Mouse (Mus musculus): ENCODE results near the gene Mfsd9. TPM values are rescaled to one million over a fixed set of nuclear protein-coding genes. Genes with fewer than 3 reads are reported as not detected.

Mfsd9 gene
- total and polyA plus RNA-seq, 3 experiments: not detected

- H3K4me3 ChIP-seq (replicated peaks in 1 of 3; ENCODE audit: low read depth in 2 of 3, low read length in 2 of 3, poor library complexity in 1 of 3): no peak overlapping the region
- DNase-seq (ENCODE audit: extremely low read depth): peak; percentile 1
- no peak overlapping the region for H3K4me2 ChIP-seq (ENCODE audit: insufficient read depth, low read depth, poor library complexity, severe bottlenecking)
- no peak overlapping the region for H3K9ac ChIP-seq (ENCODE audit: insufficient read depth, low read depth)
- dilution Hi-C loops (cut with MboI; ENCODE audit: extremely low pct_ligation_motif_present, extremely low pct_unique_long_range_greater_than_20kb, low sequenced_read_pairs): no loop called here
- H3K79me2 ChIP-seq (replicated peaks; ENCODE audit: control insufficient read depth, extremely low read depth, insufficient read depth, poor library complexity, severe bottlenecking): no peaks in the 10 kb centered on the region
- no peak overlapping the region for H3K27ac ChIP-seq (ENCODE audit: insufficient read depth, low read depth)
- peaks cover 60% of the 10 kb centered on the region for H3K9me3 ChIP-seq (replicated peaks; ENCODE audit: low read length)
- H3K27me3 ChIP-seq (replicated peaks): no peaks in the 10 kb centered on the region
- in situ Hi-C loops (cut with MboI; ENCODE audit: low pct_ligation_motif_present, low pct_unique_long_range_greater_than_20kb, low sequenced_read_pairs): no loop called here
- no peaks in the 10 kb centered on the region for H3K36me3 ChIP-seq (replicated peaks in 1 of 2; ENCODE audit: control insufficient read depth in 1 of 2, insufficient read depth in 1 of 2, low read length in 1 of 2)
- TF ChIP-seq E2F4 (IDR thresholded peaks at IDR 0.05; ENCODE audit: insufficient replicate concordance, low read depth, low read length): no peak
- TF ChIP-seq CTCF (conservative IDR thresholded peaks at IDR 0.05 in 1 of 2, IDR thresholded peaks at IDR 0.05 in 1 of 2; ENCODE audit: low read depth in 2 of 2, low read length in 2 of 2): peak in 1 of 2 experiments; percentile 22; a peak in 1 of 4 replicates
- no peaks in the 10 kb centered on the region for H3K4me1 ChIP-seq (ENCODE audit: control insufficient read depth in 1 of 2, insufficient read depth in 2 of 2)
These were observed 6.9 kb upstream of the Mfsd9 start for GRCm38 (mm10) chr1:40797348-40797747.

GRCm38 (mm10) chr1:40795508-40795907 lies 5.0 kb upstream of the Mfsd9 start:
- Histone ChIP-seq H3K79me2 (replicated peaks; ENCODE audit: control insufficient read depth, extremely low read depth, insufficient read depth, poor library complexity, severe bottlenecking) (no peaks in the 10 kb centered on the region), H3K9me3 (replicated peaks; ENCODE audit: low read length) (peaks cover 69% of the 10 kb centered on the region), H3K9ac (ENCODE audit: insufficient read depth, low read depth) (no peak overlapping the region), H3K4me2 (ENCODE audit: insufficient read depth, low read depth, poor library complexity, severe bottlenecking) (no peak overlapping the region), H3K4me1 (ENCODE audit: control insufficient read depth in 1 of 2, insufficient read depth in 2 of 2) (no peaks in the 10 kb centered on the region), H3K4me3 (replicated peaks in 1 of 3; ENCODE audit: low read depth in 2 of 3, low read length in 2 of 3, poor library complexity in 1 of 3) (no peak overlapping the region), H3K36me3 (replicated peaks in 1 of 2; ENCODE audit: control insufficient read depth in 1 of 2, insufficient read depth in 1 of 2, low read length in 1 of 2) (no peaks in the 10 kb centered on the region), H3K27ac (ENCODE audit: insufficient read depth, low read depth) (no peak overlapping the region), H3K27me3 (replicated peaks) (no peaks in the 10 kb centered on the region)
- dilution Hi-C loops (cut with MboI; ENCODE audit: extremely low pct_ligation_motif_present, extremely low pct_unique_long_range_greater_than_20kb, low sequenced_read_pairs) (no loop called here), in situ Hi-C loops (cut with MboI; ENCODE audit: low pct_ligation_motif_present, low pct_unique_long_range_greater_than_20kb, low sequenced_read_pairs) (no loop called here)
- DNase-seq (ENCODE audit: extremely low read depth): no peak
- TF ChIP-seq ETS1 (conservative IDR thresholded peaks at IDR 0.05; ENCODE audit: low read depth, low read length) (no peak), CTCF (conservative IDR thresholded peaks at IDR 0.05 in 1 of 2, IDR thresholded peaks at IDR 0.05 in 1 of 2; ENCODE audit: low read depth in 2 of 2, low read length in 2 of 2) (no peak), PAX5 (IDR thresholded peaks at IDR 0.05; ENCODE audit: low read length) (no peak), MAX (IDR thresholded peaks at IDR 0.05; ENCODE audit: low read length) (no peak), MAFK (IDR thresholded peaks at IDR 0.05; ENCODE audit: insufficient replicate concordance, low read length) (no peak), HCFC1 (IDR thresholded peaks at IDR 0.05; ENCODE audit: low read depth, low read length) (no peak), JUND (conservative IDR thresholded peaks at IDR 0.05; ENCODE audit: low read depth, low read length) (no peak), MYC (IDR thresholded peaks at IDR 0.05; ENCODE audit: low read depth, low read length) (no peak), UBTF (IDR thresholded peaks at IDR 0.05; ENCODE audit: low read depth, low read length) (no peak), CHD1 (IDR thresholded peaks at IDR 0.05; ENCODE audit: low read depth, low read length) (no peak), ZNF384 (IDR thresholded peaks at IDR 0.05; ENCODE audit: low read depth, low read length) (no peak), MAZ (IDR thresholded peaks at IDR 0.05; ENCODE audit: low read depth, low read length) (no peak), E2F4 (IDR thresholded peaks at IDR 0.05; ENCODE audit: insufficient replicate concordance, low read depth, low read length) (no peak), MEF2A (IDR thresholded peaks at IDR 0.05; ENCODE audit: borderline replicate concordance, low read depth, low read length) (no peak), ELF1 (IDR thresholded peaks at IDR 0.05; ENCODE audit: low read depth, low read length) (no peak), CHD2 (IDR thresholded peaks at IDR 0.05; ENCODE audit: low read length) (no peak), BHLHE40 (IDR thresholded peaks at IDR 0.05; ENCODE audit: low read depth, low read length) (no peak), ZC3H11A (IDR thresholded peaks at IDR 0.05; ENCODE audit: low read depth, low read length) (no peak)
